Mouse (Mus musculus) stomach, embryonic 15.5 days (tissue): ENCODE results near the gene Commd1. TPM values are rescaled to one million over a fixed set of nuclear protein-coding genes. Genes with fewer than 3 reads are reported as not detected.

Experiments used
- ATAC-seq: fragments of 200-750 bp; cut with Nextera tagmentation; 2 replicates; pipeline ENCODE4 v1.8.0; 2017; ENCODE audit warnings: low read depth, moderate number of reproducible peaks, moderate TSS enrichment; ENCODE audit not compliant: insufficient read depth, low FRiP score
- H3K27ac ChIP-seq: fragments of 300-500 bp; sonication (generic); 2 replicates; pipeline ENCODE4 v1.5.1; 2015; ENCODE audit warnings: mild to moderate bottlenecking, inconsistent platforms
- H3K27me3 ChIP-seq: fragments of 300-500 bp; sonication (generic); replicated peaks from 2 replicates; pipeline ENCODE4 v1.6.1; 2015; ENCODE audit warnings: inconsistent platforms
- H3K36me3 ChIP-seq: fragments of 300-500 bp; sonication (generic); 2 replicates; pipeline ENCODE4 v1.6.1; 2015; ENCODE audit warnings: inconsistent platforms
- H3K4me1 ChIP-seq: fragments of 300-500 bp; sonication (generic); 2 replicates; pipeline ENCODE4 v1.6.1; 2015; ENCODE audit warnings: inconsistent platforms
- H3K4me2 ChIP-seq: fragments of 300-500 bp; sonication (generic); 2 replicates; pipeline ENCODE4 v1.6.1; 2015; ENCODE audit warnings: mild to moderate bottlenecking, inconsistent platforms
- H3K4me3 ChIP-seq: fragments of 300-500 bp; sonication (generic); replicated peaks from 2 replicates; pipeline ENCODE4 v1.5.1; 2015; ENCODE audit warnings: inconsistent platforms
- H3K9ac ChIP-seq: fragments of 300-500 bp; sonication (generic); 2 replicates; pipeline ENCODE4 v1.6.1; 2015; ENCODE audit warnings: inconsistent platforms
- H3K9me3 ChIP-seq: fragments of 300-500 bp; sonication (generic); 2 replicates; pipeline ENCODE4 v1.6.1; 2016; ENCODE audit warnings: inconsistent platforms
- WGBS: fragments of 180-500 bp; shearing (Covaris S2); methylation state at CpG from one replicate; pipeline ENCODE4 v1.1.7; 2015; 5-methylcytosine and 5-hydroxymethylcytosine counted together
- polyA plus RNA-seq: library from polyadenylated mRNA; unstranded; fragments of >200 nt; fragmentation: Nextera tagmentation; extraction: Ambion mirVana; gene quantifications from 2 replicates; pipeline ENCODE4 v1.2.1, GENCODE M21; 2015

Commd1 gene
- polyA plus RNA-seq, 1 experiment from 2014 or later, result 368 TPM

DNA sequence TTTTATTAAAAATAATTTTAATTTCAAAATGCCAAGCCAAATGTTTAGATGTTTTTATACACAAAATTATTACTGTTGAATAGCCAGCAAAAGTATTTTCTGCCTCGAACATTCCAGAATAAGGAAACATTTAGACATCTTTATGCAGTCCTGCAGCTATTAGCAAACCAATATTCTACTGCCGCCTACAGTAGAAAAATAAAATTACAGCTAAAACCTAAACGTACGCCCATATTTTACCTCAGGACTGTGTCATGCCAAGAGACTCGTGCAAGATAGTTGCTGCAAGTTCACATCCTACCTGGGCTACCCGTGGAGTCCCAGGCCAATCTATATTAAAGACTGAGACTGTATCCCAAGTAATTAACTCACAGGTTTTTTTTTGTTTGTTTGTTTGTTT lies 12.7 kb downstream of the Commd1 start:
- Histone ChIP-seq H3K27me3 (no peaks in the 10 kb centered on the region), H3K4me2 (no peak overlapping the region), H3K36me3 (peaks cover 17% of the 10 kb centered on the region; the same call in 1 of the 2 replicates), H3K27ac (no peak overlapping the region), H3K9me3 (no peaks in the 10 kb centered on the region), H3K9ac (no peak overlapping the region), H3K4me1 (0 out of 2 replicates have a peak, but pooled peaks cover 4% of the 10 kb centered on the region), H3K4me3 (no peak overlapping the region)
- WGBS, result 44% methylated on average over 6 of the region's 6 CpGs
- ATAC-seq, result no peak

GRCm38 (mm10) chr11:22965503-22965902 lies 16.7 kb downstream of the Commd1 start:
- H3K9ac ChIP-seq, result no peak overlapping the region
- no peaks in the 10 kb centered on the region for H3K9me3 ChIP-seq
- H3K27me3 ChIP-seq, result no peaks in the 10 kb centered on the region
- H3K4me1 ChIP-seq, result no peaks in the 10 kb centered on the region
- ATAC-seq, result no peak
- H3K27ac ChIP-seq, result no peak overlapping the region
- WGBS, result 83% methylated on average over 4 of the region's 4 CpGs
- H3K4me2 ChIP-seq, result no peak overlapping the region
- 0 out of 2 replicates have a peak, but pooled peaks cover 8% of the 10 kb centered on the region for H3K36me3 ChIP-seq
- H3K4me3 ChIP-seq, result no peak overlapping the region

GRCm38 (mm10) chr11:22964401-22964800 lies 17.8 kb downstream of the Commd1 start:
- H3K27me3 ChIP-seq, result no peaks in the 10 kb centered on the region
- no peak overlapping the region for H3K4me2 ChIP-seq
- ATAC-seq, result no peak
- H3K9ac ChIP-seq, result no peak overlapping the region
- 0 out of 2 replicates have a peak, but pooled peaks cover 8% of the 10 kb centered on the region for H3K36me3 ChIP-seq
- no peak overlapping the region for H3K27ac ChIP-seq
- WGBS, result 66% methylated on average over 4 of the region's 4 CpGs
- no peaks in the 10 kb centered on the region for H3K4me1 ChIP-seq
- no peak overlapping the region for H3K4me3 ChIP-seq
- no peaks in the 10 kb centered on the region for H3K9me3 ChIP-seq

DNA sequence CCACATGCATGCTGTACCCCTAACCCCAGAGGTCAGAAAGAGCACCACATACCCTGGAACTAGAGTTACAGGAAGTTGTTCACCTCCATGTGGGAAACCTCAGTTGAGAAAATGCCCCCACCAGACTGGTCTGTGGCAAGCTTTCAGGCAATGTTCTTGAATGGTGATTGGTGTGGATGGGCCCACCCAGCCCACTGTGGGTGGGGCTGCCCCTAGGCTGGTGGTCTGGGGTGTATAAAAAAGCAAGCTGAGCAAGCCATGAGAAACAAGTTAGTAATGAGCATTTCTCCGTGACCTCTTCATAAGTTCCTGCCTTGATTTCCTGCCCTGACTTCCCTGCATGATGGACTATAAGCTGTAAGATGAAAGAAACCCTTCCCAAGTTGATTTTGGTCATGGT lies 20.1 kb downstream of the Commd1 start:
- H3K4me2 ChIP-seq, result no peak overlapping the region
- H3K36me3 ChIP-seq, result 0 out of 2 replicates have a peak, but pooled peaks cover 8% of the 10 kb centered on the region
- H3K9me3 ChIP-seq, result no peaks in the 10 kb centered on the region
- H3K27ac ChIP-seq, result no peak overlapping the region
- 100% methylated on average over 1 of the region's 1 CpGs for WGBS
- no peak overlapping the region for H3K4me3 ChIP-seq
- no peak overlapping the region for H3K9ac ChIP-seq
- H3K4me1 ChIP-seq, result no peaks in the 10 kb centered on the region
- no peaks in the 10 kb centered on the region for H3K27me3 ChIP-seq
- ATAC-seq, result no peak

GRCm38 (mm10) chr11:22957791-22958374 lies 24.3 kb downstream of the Commd1 start:
- Histone ChIP-seq H3K27me3 (no peaks in the 10 kb centered on the region), H3K27ac (no peak overlapping the region), H3K4me1 (no peaks in the 10 kb centered on the region), H3K4me2 (no peak overlapping the region), H3K36me3 (no peaks in the 10 kb centered on the region), H3K9ac (no peak overlapping the region), H3K9me3 (no peaks in the 10 kb centered on the region), H3K4me3 (no peak overlapping the region)
- ATAC-seq, result no peak
- 87% methylated on average over 4 of the region's 4 CpGs for WGBS

GRCm38 (mm10) chr11:22956830-22957229 lies 25.4 kb downstream of the Commd1 start:
- Histone ChIP-seq H3K27ac (no peak overlapping the region), H3K4me3 (no peak overlapping the region), H3K36me3 (no peaks in the 10 kb centered on the region), H3K4me1 (no peaks in the 10 kb centered on the region), H3K9me3 (no peaks in the 10 kb centered on the region), H3K4me2 (no peak overlapping the region), H3K27me3 (no peaks in the 10 kb centered on the region), H3K9ac (no peak overlapping the region)
- ATAC-seq, result no peak; the same call in 1 of the 2 replicates
- 81% methylated on average over 4 of the region's 4 CpGs for WGBS

- no peak overlapping the region for H3K27ac ChIP-seq
- H3K36me3 ChIP-seq, result no peaks in the 10 kb centered on the region
- H3K4me1 ChIP-seq, result no peaks in the 10 kb centered on the region
- no peak overlapping the region for H3K9ac ChIP-seq
- H3K4me3 ChIP-seq, result no peak overlapping the region
- H3K9me3 ChIP-seq, result no peaks in the 10 kb centered on the region
- WGBS, result 94% methylated on average over 6 of the region's 6 CpGs
- no peak overlapping the region for H3K4me2 ChIP-seq
- no peaks in the 10 kb centered on the region for H3K27me3 ChIP-seq
- ATAC-seq, result no peak
These were observed 25.8 kb downstream of the Commd1 start for GRCm38 (mm10) chr11:22956346-22956745.

DNA sequence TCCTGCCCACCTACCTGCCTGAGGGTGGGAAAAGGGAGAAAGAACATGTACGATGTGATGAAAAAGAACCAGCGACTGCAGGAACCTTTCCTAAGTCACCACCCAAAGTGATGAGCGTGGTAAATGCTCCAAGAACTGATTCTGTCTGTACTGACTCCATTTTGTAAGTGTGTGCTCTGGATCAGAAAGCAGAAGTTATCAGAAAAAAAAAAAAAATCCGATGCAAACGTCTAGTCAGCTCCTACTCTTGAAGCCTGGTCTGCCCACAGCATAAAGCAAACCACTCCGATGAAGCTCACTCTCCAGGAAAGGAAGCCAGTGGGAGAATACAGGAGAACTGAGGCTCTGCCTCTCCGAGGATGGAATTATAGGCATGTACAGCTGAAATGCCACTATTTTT lies 29.5 kb downstream of the Commd1 start:
- Histone ChIP-seq H3K4me2 (no peak overlapping the region), H3K27ac (no peak overlapping the region), H3K4me1 (no peaks in the 10 kb centered on the region), H3K4me3 (no peak overlapping the region), H3K36me3 (no peaks in the 10 kb centered on the region), H3K9me3 (no peaks in the 10 kb centered on the region), H3K9ac (no peak overlapping the region), H3K27me3 (no peaks in the 10 kb centered on the region)
- 84% methylated on average over 7 of the region's 7 CpGs for WGBS
- ATAC-seq, result no peak

GRCm38 (mm10) chr11:22950131-22950530 lies 32.1 kb downstream of the Commd1 start:
- Histone ChIP-seq H3K36me3 (no peaks in the 10 kb centered on the region), H3K4me3 (no peak overlapping the region), H3K27me3 (no peaks in the 10 kb centered on the region), H3K9ac (no peak overlapping the region), H3K27ac (no peak overlapping the region), H3K4me1 (no peaks in the 10 kb centered on the region), H3K9me3 (no peaks in the 10 kb centered on the region), H3K4me2 (no peak overlapping the region)
- WGBS, result 86% methylated on average over 6 of the region's 6 CpGs
- no peak for ATAC-seq

DNA sequence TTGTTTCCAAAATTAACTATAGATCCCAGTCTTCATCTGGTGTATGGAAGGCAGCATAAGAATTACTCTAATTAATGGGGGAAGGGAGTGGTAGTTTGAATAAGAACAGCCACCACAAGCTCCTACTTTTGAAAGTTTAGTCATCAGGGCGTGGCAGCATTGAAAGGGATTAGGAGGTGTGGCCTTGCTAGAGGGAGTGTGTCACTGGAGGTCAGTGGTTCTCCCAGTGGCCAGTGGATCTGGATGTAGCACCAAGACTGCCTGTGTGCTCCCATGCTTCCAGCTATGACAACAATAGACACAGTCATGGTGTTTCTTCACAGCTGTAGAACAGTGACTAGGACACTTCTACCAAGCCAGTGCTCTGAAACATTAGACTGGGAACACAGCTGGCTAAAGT lies 33.1 kb downstream of the Commd1 start:
- Histone ChIP-seq H3K27me3 (no peaks in the 10 kb centered on the region), H3K4me1 (no peaks in the 10 kb centered on the region), H3K9ac (no peak overlapping the region), H3K27ac (no peak overlapping the region), H3K4me2 (no peak overlapping the region), H3K36me3 (no peaks in the 10 kb centered on the region), H3K9me3 (no peaks in the 10 kb centered on the region), H3K4me3 (no peak overlapping the region)
- no peak for ATAC-seq
- WGBS, result 86% methylated on average over 1 of the region's 1 CpGs

DNA sequence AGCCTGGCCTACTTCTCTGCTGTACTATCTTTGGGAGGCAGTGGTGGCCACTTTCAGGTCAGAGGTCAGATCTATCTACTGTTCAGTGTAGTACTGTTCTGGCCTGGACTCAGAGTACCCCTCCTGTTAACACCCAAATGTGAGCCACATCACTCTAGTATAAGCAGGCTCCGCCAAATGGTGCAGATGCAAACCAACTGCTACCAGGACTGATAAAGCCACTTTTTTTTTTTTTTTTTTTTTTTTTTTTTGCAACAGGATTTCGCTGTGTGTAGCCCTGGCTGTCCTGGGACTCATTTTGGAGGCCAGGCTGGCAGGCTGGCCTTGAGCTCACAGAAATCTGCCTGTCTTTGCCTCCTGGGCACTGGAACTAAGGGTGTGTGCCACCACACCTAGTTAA lies 43.2 kb downstream of the Commd1 start:
- Histone ChIP-seq H3K4me1 (no peaks in the 10 kb centered on the region), H3K9ac (no peak overlapping the region), H3K27ac (no peak overlapping the region), H3K9me3 (no peaks in the 10 kb centered on the region), H3K27me3 (no peaks in the 10 kb centered on the region), H3K4me3 (no peak overlapping the region), H3K4me2 (no peak overlapping the region), H3K36me3 (no peaks in the 10 kb centered on the region)
- no peak for ATAC-seq
- WGBS, result 87% methylated on average over 2 of the region's 2 CpGs

- H3K9ac ChIP-seq, result no peak overlapping the region
- WGBS, result 95% methylated on average over 4 of the region's 4 CpGs
- no peaks in the 10 kb centered on the region for H3K36me3 ChIP-seq
- H3K4me1 ChIP-seq, result no peaks in the 10 kb centered on the region
- ATAC-seq, result no peak
- no peak overlapping the region for H3K4me2 ChIP-seq
- H3K27me3 ChIP-seq, result no peaks in the 10 kb centered on the region
- no peak overlapping the region for H3K4me3 ChIP-seq
- H3K27ac ChIP-seq, result no peak overlapping the region
- H3K9me3 ChIP-seq, result no peaks in the 10 kb centered on the region
These were observed 44.4 kb downstream of the Commd1 start for GRCm38 (mm10) chr11:22937716-22938316.
